Mouse (Mus musculus) megakaryocyte, embryonic 14.5 days (primary cell): ENCODE data around the gene Pdhb.

Source experiments
- FLI1 ChIP-seq: IDR thresholded peaks from 2 replicates; pipeline ENCODE4 v1.6.1; 2012; ENCODE audit warnings: low read length, inconsistent platforms, mixed read lengths
- GATA1 ChIP-seq: IDR thresholded peaks from 3 replicates; pipeline ENCODE4 v1.6.1; 2012; ENCODE audit warnings: mixed read lengths, low read length, inconsistent platforms, borderline replicate concordance

DNA sequence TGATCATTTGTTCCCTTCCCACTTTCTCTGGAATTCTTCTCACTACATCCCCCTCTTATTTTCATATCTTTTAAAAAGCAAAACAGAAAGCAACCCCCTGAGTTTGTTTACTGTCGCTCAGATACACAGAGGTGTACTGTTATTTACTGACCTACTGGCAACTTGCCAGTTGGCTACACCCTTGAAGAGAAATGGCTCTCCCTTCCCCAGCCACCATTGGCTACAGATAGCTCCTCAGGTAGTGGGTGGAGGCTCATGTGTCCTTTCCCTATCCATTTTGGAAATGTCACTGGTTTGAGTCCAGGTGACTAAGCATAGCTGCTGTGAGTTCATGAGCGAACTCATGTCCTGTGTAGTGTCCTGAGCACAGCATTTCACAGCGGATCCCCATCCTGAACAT is 28.9 kb upstream of the Pdhb start:
- no peak for TF ChIP-seq GATA1
- no peak for TF ChIP-seq FLI1
